Mouse (Mus musculus): ENCODE data around the gene Pvr.

- TF ChIP-seq GATA1 (IDR thresholded peaks at IDR 0.05; ENCODE audit: low read length) = no peak
- TF ChIP-seq TAL1 (IDR thresholded peaks at IDR 0.05; ENCODE audit: low read length) = no peak
These were observed 6.0 kb upstream of the Pvr start for GRCm38 (mm10) chr7:19926849-19927480.

Data from erythroblast, embryonic 14.5 days (primary cell).